Mouse (Mus musculus) midbrain, embryonic 11.5 days (tissue): ENCODE measurements around the gene Grip1. TPM values are rescaled to one million over a fixed set of nuclear protein-coding genes. Genes with fewer than 3 reads are reported as not detected.
A peak's percentile ranks its signal among the peaks of the same experiment; 100 is the strongest.

ENCODE experiments used
- ATAC-seq: fragments of 200-750 bp; cut with Nextera tagmentation; 2 replicates; pipeline ENCODE4 v1.8.0; 2017; ENCODE audit warnings: moderate TSS enrichment, moderate library complexity; ENCODE audit not compliant: low FRiP score
- DNase-seq: peaks from one replicate; pipeline ENCODE4 v3.0.0; 2015; ENCODE audit warnings: low spot score; ENCODE audit errors: missing footprints
- H3K27ac ChIP-seq: fragments of 300-500 bp; sonication (generic); 2 replicates; pipeline ENCODE4 v1.5.1; 2014; ENCODE audit warnings: low read depth, low read length
- H3K27me3 ChIP-seq: fragments of 300-500 bp; sonication (generic); 2 replicates; pipeline ENCODE4 v1.6.1; 2014; ENCODE audit warnings: mild to moderate bottlenecking, low read length, moderate library complexity, mixed read lengths; ENCODE audit not compliant: control insufficient read depth, insufficient read depth
- H3K36me3 ChIP-seq: fragments of 300-500 bp; sonication (generic); 2 replicates; pipeline ENCODE4 v1.6.1; 2014; ENCODE audit warnings: mild to moderate bottlenecking, low read length, moderate library complexity, mixed read lengths; ENCODE audit not compliant: control insufficient read depth, insufficient read depth
- H3K4me1 ChIP-seq: fragments of 300-500 bp; sonication (generic); 2 replicates; pipeline ENCODE4 v1.6.1; 2014; ENCODE audit warnings: low read length; ENCODE audit not compliant: control insufficient read depth, insufficient read depth
- H3K4me2 ChIP-seq: fragments of 300-500 bp; sonication (generic); 2 replicates; pipeline ENCODE4 v1.6.1; 2014; ENCODE audit warnings: mild to moderate bottlenecking, moderate library complexity
- H3K4me3 ChIP-seq: fragments of 300-500 bp; sonication (generic); 2 replicates; pipeline ENCODE4 v1.5.1; 2014; ENCODE audit warnings: low read depth, low read length
- H3K9ac ChIP-seq: fragments of 300-500 bp; sonication (generic); 2 replicates; pipeline ENCODE4 v1.6.1; 2014; ENCODE audit warnings: low read length
- H3K9me3 ChIP-seq: fragments of 300-500 bp; sonication (generic); 2 replicates; pipeline ENCODE4 v1.6.1; 2016; ENCODE audit warnings: low read length; ENCODE audit not compliant: control insufficient read depth
- WGBS: fragments of 180-500 bp; shearing (Covaris S2); extraction: QIAGEN DNeasy Blood & Tissue Kit; methylation state at CpG from one replicate; pipeline ENCODE4 v1.1.7; 2014; 5-methylcytosine and 5-hydroxymethylcytosine counted together
- polyA plus RNA-seq: library from polyadenylated mRNA; unstranded; fragments of >200 nt; fragmentation: Nextera tagmentation; extraction: Ambion mirVana; gene quantifications from 2 replicates; pipeline ENCODE4 v1.2.1, GENCODE M21; 2014

Gene Grip1
- polyA plus RNA-seq, 1 experiment from 2014 or later = 8.5 TPM

GRCm38 (mm10) chr10:119851594-119851993, 398.0 kb downstream of the Grip1 start:
- H3K4me1 ChIP-seq = no peaks in the 10 kb centered on the region
- DNase-seq = no peak
- H3K9me3 ChIP-seq = no peaks in the 10 kb centered on the region
- H3K36me3 ChIP-seq = no peaks in the 10 kb centered on the region
- H3K27me3 ChIP-seq = no peaks in the 10 kb centered on the region
- H3K9ac ChIP-seq = no peak overlapping the region
- H3K4me2 ChIP-seq = no peak overlapping the region
- no peak for ATAC-seq
- H3K27ac ChIP-seq = no peak overlapping the region
- H3K4me3 ChIP-seq = no peak overlapping the region
- WGBS = 88% methylated on average over 11 of the region's 11 CpGs

GRCm38 (mm10) chr10:119852582-119853135, 399.0 kb downstream of the Grip1 start:
- Histone ChIP-seq H3K9ac (no peak overlapping the region), H3K36me3 (no peaks in the 10 kb centered on the region), H3K27ac (no peak overlapping the region), H3K9me3 (no peaks in the 10 kb centered on the region), H3K27me3 (no peaks in the 10 kb centered on the region), H3K4me3 (no peak overlapping the region), H3K4me2 (no peak overlapping the region), H3K4me1 (no peaks in the 10 kb centered on the region)
- 88% methylated on average over 7 of the region's 7 CpGs for WGBS
- ATAC-seq (no peak), DNase-seq (no peak)

GRCm38 (mm10) chr10:119867726-119868125, 414.1 kb downstream of the Grip1 start:
- peaks cover 8% of the 10 kb centered on the region for H3K9me3 ChIP-seq
- ATAC-seq (no peak), DNase-seq (no peak)
- no peaks in the 10 kb centered on the region for H3K27me3 ChIP-seq
- H3K4me3 ChIP-seq = no peak overlapping the region
- H3K36me3 ChIP-seq = no peaks in the 10 kb centered on the region
- H3K9ac ChIP-seq = no peak overlapping the region
- WGBS = 62% methylated on average over 3 of the region's 3 CpGs
- no peak overlapping the region for H3K4me2 ChIP-seq
- no peak overlapping the region for H3K27ac ChIP-seq
- 0 out of 2 replicates have a peak, but pooled peaks cover 2% of the 10 kb centered on the region for H3K4me1 ChIP-seq

GRCm38 (mm10) chr10:119868995-119869579, 415.5 kb downstream of the Grip1 start:
- no peak overlapping the region for H3K4me3 ChIP-seq
- H3K36me3 ChIP-seq = no peaks in the 10 kb centered on the region
- 89% methylated on average over 11 of the region's 11 CpGs for WGBS
- H3K4me1 ChIP-seq = 0 out of 2 replicates have a peak, but pooled peaks cover 2% of the 10 kb centered on the region
- no peak for ATAC-seq
- H3K9ac ChIP-seq = no peak overlapping the region
- no peak overlapping the region for H3K4me2 ChIP-seq
- no peak overlapping the region for H3K27ac ChIP-seq
- peaks cover 8% of the 10 kb centered on the region for H3K9me3 ChIP-seq
- DNase-seq = no peak
- no peaks in the 10 kb centered on the region for H3K27me3 ChIP-seq

GRCm38 (mm10) chr10:119876721-119877120, 423.1 kb downstream of the Grip1 start:
- no peak overlapping the region for H3K27ac ChIP-seq
- no peak overlapping the region for H3K4me2 ChIP-seq
- H3K4me1 ChIP-seq = no peaks in the 10 kb centered on the region
- H3K4me3 ChIP-seq = no peak overlapping the region
- DNase-seq (no peak), ATAC-seq (no peak)
- H3K9me3 ChIP-seq = no peaks in the 10 kb centered on the region
- no peak overlapping the region for H3K9ac ChIP-seq
- 87% methylated on average over 6 of the region's 6 CpGs for WGBS
- H3K27me3 ChIP-seq = no peaks in the 10 kb centered on the region
- H3K36me3 ChIP-seq = no peaks in the 10 kb centered on the region

GRCm38 (mm10) chr10:119878331-119878730, 424.7 kb downstream of the Grip1 start:
- H3K4me3 ChIP-seq = no peak overlapping the region
- no peaks in the 10 kb centered on the region for H3K36me3 ChIP-seq
- DNase-seq (no peak), ATAC-seq (no peak)
- H3K27ac ChIP-seq = no peak overlapping the region
- H3K4me1 ChIP-seq = no peaks in the 10 kb centered on the region
- 72% methylated on average over 12 of the region's 12 CpGs for WGBS
- no peak overlapping the region for H3K9ac ChIP-seq
- H3K27me3 ChIP-seq = no peaks in the 10 kb centered on the region
- H3K4me2 ChIP-seq = no peak overlapping the region
- H3K9me3 ChIP-seq = no peaks in the 10 kb centered on the region

GRCm38 (mm10) chr10:119884591-119884990, 431.0 kb downstream of the Grip1 start:
- DNase-seq (peak; percentile 10), ATAC-seq (no peak)
- Histone ChIP-seq H3K4me2 (no peak overlapping the region), H3K9me3 (no peaks in the 10 kb centered on the region), H3K36me3 (no peaks in the 10 kb centered on the region), H3K4me1 (no peaks in the 10 kb centered on the region), H3K27ac (no peak overlapping the region), H3K4me3 (no peak overlapping the region), H3K27me3 (no peaks in the 10 kb centered on the region), H3K9ac (no peak overlapping the region)
- WGBS = 84% methylated on average over 9 of the region's 9 CpGs

GRCm38 (mm10) chr10:119885563-119885962, 431.9 kb downstream of the Grip1 start:
- DNase-seq (peak; percentile 83), ATAC-seq (no peak)
- no peak overlapping the region for H3K9ac ChIP-seq
- no peak overlapping the region for H3K4me2 ChIP-seq
- H3K27ac ChIP-seq = no peak overlapping the region
- H3K4me1 ChIP-seq = no peaks in the 10 kb centered on the region
- H3K4me3 ChIP-seq = no peak overlapping the region
- WGBS = 76% methylated on average over 6 of the region's 6 CpGs
- no peaks in the 10 kb centered on the region for H3K27me3 ChIP-seq
- no peaks in the 10 kb centered on the region for H3K9me3 ChIP-seq
- H3K36me3 ChIP-seq = no peaks in the 10 kb centered on the region

GRCm38 (mm10) chr10:119886681-119887080, 433.1 kb downstream of the Grip1 start:
- ATAC-seq = no peak
- WGBS = 98% methylated on average over 1 of the region's 1 CpGs
- H3K27ac ChIP-seq = no peak overlapping the region
- no peak overlapping the region for H3K4me3 ChIP-seq
- H3K27me3 ChIP-seq = no peaks in the 10 kb centered on the region
- peak; percentile 51 for DNase-seq
- H3K9ac ChIP-seq = no peak overlapping the region
- no peaks in the 10 kb centered on the region for H3K36me3 ChIP-seq
- H3K9me3 ChIP-seq = 0 out of 2 replicates have a peak, but pooled peaks cover 2% of the 10 kb centered on the region
- no peaks in the 10 kb centered on the region for H3K4me1 ChIP-seq
- no peak overlapping the region for H3K4me2 ChIP-seq
